In genomic region chr4:139833817-139834401, GRCm38 (mm10) we compare ENCODE assay signal across 17 mouse cellular contexts. TPM values are rescaled to one million over a fixed set of nuclear protein-coding genes. Genes with fewer than 3 reads are reported as not detected.
DNase-seq lines count a peak whose midpoint lies in the region; ATAC-seq and TF ChIP-seq lines count a peak whose summit lies in the region.
"Had no signal": no experiment of that assay in that cellular context is flagged by ENCODE, and none has a peak within 500 bp of the region (broad histone marks: within the 10 kb centered on the region; RNA-seq: fewer than 3 reads in every experiment).

No protein-coding gene starts in this region.

- no peak for ATAC-seq in forebrain, embryonic 13.5 days
- no peak for ATAC-seq in forebrain, postnatal 0 days
- no peak for ATAC-seq in hindbrain, embryonic 16.5 days
- ATAC-seq in midbrain, postnatal 0 days (ENCODE audit: low FRiP score): no peak
- ATAC-seq in cerebellum, adult (ENCODE audit: insufficient number of reproducible peaks, low FRiP score, low TSS enrichment): no peak
- ATAC-seq: lung, postnatal 0 days had no signal

- DNase-seq in forebrain, postnatal 0 days: no peak
- DNase-seq in embryo, embryonic 9.5 days (ENCODE audit: extremely low spot score): peak; percentile 51
- DNase-seq in midbrain, postnatal 0 days (ENCODE audit: low spot score): no peak
- no peak for DNase-seq in heart, embryonic 10.5 days (ENCODE audit: low spot score)
- DNase-seq in kidney, adult 8-10 months: no peak
- DNase-seq: B cell, adult 2 months; cerebellum, postnatal 10 days; heart, postnatal 10 days; liver; thymus, adult 18-20 months had no signal

- no peaks in the 10 kb centered on the region for H3K9me3 ChIP-seq in forebrain, embryonic 13.5 days (replicated peaks)
- no peaks in the 10 kb centered on the region for H3K9me3 ChIP-seq in forebrain, postnatal 0 days (ENCODE audit: low read length)
- no peaks in the 10 kb centered on the region for H3K9me3 ChIP-seq in hindbrain, embryonic 16.5 days (ENCODE audit: control insufficient read depth, low read length)
- H3K9me3 ChIP-seq in midbrain, postnatal 0 days (ENCODE audit: low read length): no peaks in the 10 kb centered on the region
- H3K9me3 ChIP-seq in heart, embryonic 10.5 days: no peaks in the 10 kb centered on the region

- no peaks in the 10 kb centered on the region for H3K36me3 ChIP-seq in forebrain, embryonic 13.5 days (ENCODE audit: poor library complexity, severe bottlenecking)
- no peaks in the 10 kb centered on the region for H3K36me3 ChIP-seq in forebrain, postnatal 0 days (ENCODE audit: insufficient read depth)
- no peaks in the 10 kb centered on the region for H3K36me3 ChIP-seq in hindbrain, embryonic 16.5 days (ENCODE audit: control insufficient read depth, insufficient read depth, low read length)
- H3K36me3 ChIP-seq in midbrain, postnatal 0 days (ENCODE audit: insufficient read depth, low read length): no peaks in the 10 kb centered on the region
- H3K36me3 ChIP-seq in heart, embryonic 10.5 days: no peaks in the 10 kb centered on the region

- H3K4me2 ChIP-seq in forebrain, embryonic 13.5 days: peak overlapping the region; percentile 51; the same call in 1 of the 2 replicates
- no peak overlapping the region for H3K4me2 ChIP-seq in forebrain, postnatal 0 days (ENCODE audit: low read depth)
- H3K4me2 ChIP-seq in hindbrain, embryonic 16.5 days (ENCODE audit: low read length): 0 out of 2 replicates have a peak overlapping the region, but pooled peaks have one; percentile 3
- H3K4me2 ChIP-seq in midbrain, postnatal 0 days (ENCODE audit: low read depth, low read length, poor library complexity, severe bottlenecking): peak overlapping the region; percentile 20; the same call in 1 of the 2 replicates

- H3K27ac ChIP-seq in forebrain, embryonic 13.5 days: no peak overlapping the region
- no peak overlapping the region for H3K27ac ChIP-seq in forebrain, postnatal 0 days (ENCODE audit: low read depth, low read length)
- H3K27ac ChIP-seq in hindbrain, embryonic 16.5 days (ENCODE audit: low read depth, low read length): no peak overlapping the region
- no peak overlapping the region for H3K27ac ChIP-seq in midbrain, postnatal 0 days (ENCODE audit: low read depth, low read length)
- H3K27ac ChIP-seq in heart, embryonic 10.5 days: no peak overlapping the region

- peaks cover 100% of the 10 kb centered on the region for H3K27me3 ChIP-seq in forebrain, embryonic 13.5 days
- H3K27me3 ChIP-seq in forebrain, postnatal 0 days (ENCODE audit: insufficient read depth, low read length): peaks cover 85% of the 10 kb centered on the region
- H3K27me3 ChIP-seq in hindbrain, embryonic 16.5 days (replicated peaks; ENCODE audit: control insufficient read depth, insufficient read depth, low read length): peaks cover 69% of the 10 kb centered on the region
- H3K27me3 ChIP-seq in midbrain, postnatal 0 days (ENCODE audit: insufficient read depth, low read length): peaks cover 26% of the 10 kb centered on the region
- H3K27me3 ChIP-seq in heart, embryonic 10.5 days (ENCODE audit: insufficient read depth, poor library complexity, severe bottlenecking): peaks cover 100% of the 10 kb centered on the region

- H3K4me3 ChIP-seq in forebrain, embryonic 13.5 days: no peak overlapping the region
- H3K4me3 ChIP-seq in forebrain, postnatal 0 days (ENCODE audit: low read depth, low read length): no peak overlapping the region
- no peak overlapping the region for H3K4me3 ChIP-seq in hindbrain, embryonic 16.5 days (ENCODE audit: low read length)
- H3K4me3 ChIP-seq in midbrain, postnatal 0 days (ENCODE audit: low read depth, low read length): peak overlapping the region; percentile 37
- no peak overlapping the region for H3K4me3 ChIP-seq in heart, embryonic 10.5 days

- 7% methylated on average over 17 of the region's 17 CpGs for WGBS in forebrain, embryonic 13.5 days
- 10% methylated on average over 17 of the region's 17 CpGs for WGBS in forebrain, postnatal 0 days
- WGBS in hindbrain, embryonic 16.5 days: 9% methylated on average over 17 of the region's 17 CpGs
- WGBS in midbrain, postnatal 0 days: 9% methylated on average over 17 of the region's 17 CpGs
- under 1% methylated on average over 17 of the region's 17 CpGs for WGBS in heart, embryonic 10.5 days

- no peak for TF ChIP-seq CTCF in forebrain, postnatal 0 days (IDR thresholded peaks at IDR 0.05; ENCODE audit: low read depth)
- TF ChIP-seq CTCF in midbrain, postnatal 0 days (IDR thresholded peaks at IDR 0.05): no peak

- H3K4me1 ChIP-seq in forebrain, embryonic 13.5 days: peaks cover 26% of the 10 kb centered on the region
- no peaks in the 10 kb centered on the region for H3K4me1 ChIP-seq in forebrain, postnatal 0 days (ENCODE audit: insufficient read depth)
- H3K4me1 ChIP-seq in hindbrain, embryonic 16.5 days (ENCODE audit: control insufficient read depth, insufficient read depth, low read depth, low read length): peaks cover 10% of the 10 kb centered on the region
- no peaks in the 10 kb centered on the region; the same call in 1 of the 2 replicates for H3K4me1 ChIP-seq in midbrain, postnatal 0 days (ENCODE audit: insufficient read depth, low read length)
- peaks cover 11% of the 10 kb centered on the region for H3K4me1 ChIP-seq in heart, embryonic 10.5 days

- H3K9ac ChIP-seq in forebrain, embryonic 13.5 days: no peak overlapping the region
- no peak overlapping the region for H3K9ac ChIP-seq in forebrain, postnatal 0 days
- no peak overlapping the region for H3K9ac ChIP-seq in hindbrain, embryonic 16.5 days (ENCODE audit: low read depth, low read length)
- H3K9ac ChIP-seq in midbrain, postnatal 0 days (replicated peaks; ENCODE audit: low read length, poor library complexity, severe bottlenecking): no peak overlapping the region

RNA-seq across cellular contexts. Expression of gene Pax7, which starts 0.6 kb away (rescaled TPM):
- polyA plus RNA-seq in forebrain, embryonic 13.5 days (2015; fragmentation: Nextera tagmentation; extraction: Ambion mirVana): 0.04 and 0.09 TPM in 2 replicates
- total RNA-seq in forebrain, postnatal 0 days (2014; rRNA removed): 0.05 and 0.31 TPM in 2 replicates
- not detected in 2 replicates for polyA plus RNA-seq in forebrain, postnatal 0 days (2015; fragmentation: Nextera tagmentation; extraction: Ambion mirVana)
- polyA plus RNA-seq in hindbrain, embryonic 16.5 days (2015; fragmentation: Nextera tagmentation; extraction: Ambion mirVana): 0.24 and 0.60 TPM in 2 replicates
- 34.9 and 36.0 TPM in 2 replicates for total RNA-seq in midbrain, postnatal 0 days (2014; rRNA removed)
- polyA plus RNA-seq in midbrain, postnatal 0 days (2015; fragmentation: Nextera tagmentation; extraction: Ambion mirVana): 3.0 and 3.4 TPM in 2 replicates
- polyA plus RNA-seq in heart, embryonic 10.5 days (2016; fragmentation: Nextera tagmentation; extraction: Ambion mirVana): 0.03 TPM in 1 of 2 replicates, not detected in the other
- total RNA-seq: heart, postnatal 10 days; layer of hippocampus, postnatal 25 days; monocyte, adult 5-6 weeks had no signal
- polyA plus RNA-seq: kidney, embryonic 16.5 days; lung, postnatal 0 days had no signal
